Mouse (Mus musculus) midbrain, embryonic 16.5 days (tissue): ENCODE data around the gene Psip1. TPM values are rescaled to one million over a fixed set of nuclear protein-coding genes. Genes with fewer than 3 reads are reported as not detected.
A peak's percentile ranks its signal among the peaks of the same experiment; 100 is the strongest.
"Not testable (repeated sequence)": the region's sequence is repeated elsewhere in the genome, so short reads cannot be mapped to it uniquely, and the experiment has no call there.

ENCODE experiments used
- ATAC-seq: fragments of 200-750 bp; cut with Nextera tagmentation; 2 replicates; pipeline ENCODE4 v1.8.0; 2017; ENCODE audit warnings: moderate TSS enrichment
- H3K27ac ChIP-seq: fragments of 300-500 bp; sonication (generic); 2 replicates; pipeline ENCODE4 v1.5.1; 2014; ENCODE audit warnings: mild to moderate bottlenecking, low read length, mixed read lengths
- H3K27me3 ChIP-seq: fragments of 300-500 bp; sonication (generic); 2 replicates; pipeline ENCODE4 v1.6.1; 2014; ENCODE audit warnings: low read depth, low read length, mixed read lengths; ENCODE audit not compliant: control insufficient read depth, insufficient read depth
- H3K36me3 ChIP-seq: fragments of 300-500 bp; sonication (generic); 2 replicates; pipeline ENCODE4 v1.6.1; 2014; ENCODE audit warnings: mild to moderate bottlenecking, low read length, moderate library complexity, mixed read lengths; ENCODE audit not compliant: control insufficient read depth, insufficient read depth
- H3K4me1 ChIP-seq: fragments of 300-500 bp; sonication (generic); 2 replicates; pipeline ENCODE4 v1.6.1; 2014; ENCODE audit warnings: mild to moderate bottlenecking, low read length, mixed read lengths; ENCODE audit not compliant: control insufficient read depth, insufficient read depth
- H3K4me2 ChIP-seq: fragments of 300-500 bp; sonication (generic); 2 replicates; pipeline ENCODE4 v1.6.1; 2014; ENCODE audit warnings: mild to moderate bottlenecking, low read length, mixed read lengths
- H3K4me3 ChIP-seq: fragments of 300-500 bp; sonication (generic); 2 replicates; pipeline ENCODE4 v1.5.1; 2014; ENCODE audit warnings: low read depth, mild to moderate bottlenecking, low read length, moderate library complexity, mixed read lengths
- H3K9ac ChIP-seq: fragments of 300-500 bp; sonication (generic); 2 replicates; pipeline ENCODE4 v1.6.1; 2014; ENCODE audit warnings: low read depth, low read length, mixed read lengths
- H3K9me3 ChIP-seq: fragments of 300-500 bp; sonication (generic); replicated peaks from 2 replicates; pipeline ENCODE4 v1.6.1; 2014; ENCODE audit warnings: mild to moderate bottlenecking, low read length, mixed read lengths; ENCODE audit not compliant: control insufficient read depth, poor library complexity, severe bottlenecking
- WGBS: fragments of 180-500 bp; shearing (Covaris S2); extraction: QIAGEN DNeasy Blood & Tissue Kit; methylation state at CpG from one replicate; pipeline ENCODE4 v1.1.7; 2014; 5-methylcytosine and 5-hydroxymethylcytosine counted together
- polyA plus RNA-seq: library from polyadenylated mRNA; unstranded; fragments of >200 nt; fragmentation: Nextera tagmentation; extraction: Ambion mirVana; gene quantifications from 2 replicates; pipeline ENCODE4 v1.2.1, GENCODE M21; 2015

Psip1 gene
- polyA plus RNA-seq, 1 experiment from 2014 or later, result 284 TPM

- Histone ChIP-seq H3K27me3 (no peaks in the 10 kb centered on the region), H3K4me1 (no peaks in the 10 kb centered on the region), H3K36me3 (no peaks in the 10 kb centered on the region), H3K9ac (no peak overlapping the region), H3K9me3 (no peaks in the 10 kb centered on the region), H3K4me2 (no peak overlapping the region), H3K27ac (no peak overlapping the region), H3K4me3 (no peak overlapping the region)
- no peak for ATAC-seq
- WGBS, result 74% methylated on average over 2 of the region's 2 CpGs
Observed at GRCm38 (mm10) chr4:83512644-83513043, 26.4 kb upstream of the Psip1 start.

- Histone ChIP-seq H3K9ac (no peak overlapping the region), H3K4me2 (no peak overlapping the region), H3K36me3 (no peaks in the 10 kb centered on the region), H3K27me3 (no peaks in the 10 kb centered on the region), H3K27ac (no peak overlapping the region), H3K4me3 (no peak overlapping the region), H3K4me1 (no peaks in the 10 kb centered on the region), H3K9me3 (no peaks in the 10 kb centered on the region)
- ATAC-seq, result no peak
- WGBS, result 92% methylated on average over 3 of the region's 3 CpGs
Observed at GRCm38 (mm10) chr4:83512217-83512616, 26.0 kb upstream of the Psip1 start.

- WGBS, result 30% methylated on average over 8 of the region's 8 CpGs
- Histone ChIP-seq H3K27ac (no peak overlapping the region), H3K9me3 (no peaks in the 10 kb centered on the region), H3K27me3 (no peaks in the 10 kb centered on the region), H3K4me1 (no peaks in the 10 kb centered on the region), H3K4me2 (no peak overlapping the region), H3K9ac (no peak overlapping the region), H3K36me3 (no peaks in the 10 kb centered on the region), H3K4me3 (no peak overlapping the region)
- no peak for ATAC-seq
Observed at GRCm38 (mm10) chr4:83511083-83511482, 24.8 kb upstream of the Psip1 start.

- Histone ChIP-seq H3K9me3 (no peaks in the 10 kb centered on the region), H3K9ac (no peak overlapping the region), H3K27ac (no peak overlapping the region), H3K4me3 (no peak overlapping the region), H3K36me3 (no peaks in the 10 kb centered on the region), H3K4me2 (no peak overlapping the region), H3K27me3 (no peaks in the 10 kb centered on the region), H3K4me1 (no peaks in the 10 kb centered on the region)
- ATAC-seq, result no peak
- 39% methylated on average over 2 of the region's 2 CpGs for WGBS
Observed at GRCm38 (mm10) chr4:83509600-83509999, 23.3 kb upstream of the Psip1 start.

GRCm38 (mm10) chr4:83501037-83501430 lies 14.8 kb upstream of the Psip1 start:
- 0 out of 2 replicates have a peak overlapping the region, but pooled peaks have one; percentile 30 for H3K9ac ChIP-seq
- no peaks in the 10 kb centered on the region for H3K27me3 ChIP-seq
- H3K4me2 ChIP-seq, result peak overlapping the region; percentile 45
- H3K4me1 ChIP-seq, result no peaks in the 10 kb centered on the region
- peak overlapping the region; percentile 46 for H3K27ac ChIP-seq
- H3K4me3 ChIP-seq, result peak overlapping the region; percentile 34
- ATAC-seq, result peak; percentile 75
- no peaks in the 10 kb centered on the region for H3K36me3 ChIP-seq
- 35% methylated on average over 7 of the region's 7 CpGs for WGBS
- no peaks in the 10 kb centered on the region for H3K9me3 ChIP-seq

- Histone ChIP-seq H3K4me3 (peak overlapping the region; percentile 34), H3K4me1 (no peaks in the 10 kb centered on the region), H3K9me3 (no peaks in the 10 kb centered on the region), H3K9ac (peak overlapping the region; percentile 48; the same call in 1 of the 2 replicates), H3K27ac (peak overlapping the region; percentile 64), H3K4me2 (peak overlapping the region; percentile 45), H3K36me3 (no peaks in the 10 kb centered on the region), H3K27me3 (no peaks in the 10 kb centered on the region)
- ATAC-seq, result peak; percentile 89
- 4% methylated on average over 22 of the region's 22 CpGs for WGBS
Observed at GRCm38 (mm10) chr4:83500154-83501036, 14.1 kb upstream of the Psip1 start.

- not testable (repeated sequence) for H3K27me3 ChIP-seq, ATAC-seq, H3K27ac ChIP-seq, H3K4me3 ChIP-seq, H3K9me3 ChIP-seq, H3K9ac ChIP-seq, H3K4me1 ChIP-seq, H3K36me3 ChIP-seq, H3K4me2 ChIP-seq
- 90% methylated on average over 5 of the region's 5 CpGs for WGBS
Observed at GRCm38 (mm10) chr4:83497013-83497412, 10.8 kb upstream of the Psip1 start.

- no peaks in the 10 kb centered on the region for H3K27me3 ChIP-seq
- H3K4me3 ChIP-seq, result no peak overlapping the region
- no peak for ATAC-seq
- H3K9me3 ChIP-seq, result no peaks in the 10 kb centered on the region
- H3K36me3 ChIP-seq, result no peaks in the 10 kb centered on the region
- WGBS, result 90% methylated on average over 1 of the region's 1 CpGs
- no peaks in the 10 kb centered on the region for H3K4me1 ChIP-seq
- no peak overlapping the region for H3K4me2 ChIP-seq
- H3K27ac ChIP-seq, result no peak overlapping the region
- H3K9ac ChIP-seq, result no peak overlapping the region
Observed at GRCm38 (mm10) chr4:83493112-83493511, 6.9 kb upstream of the Psip1 start.

- no peak for ATAC-seq
- WGBS, result 36% methylated on average over 5 of the region's 5 CpGs
- H3K27me3 ChIP-seq, result no peaks in the 10 kb centered on the region
- H3K27ac ChIP-seq, result no peak overlapping the region
- H3K4me3 ChIP-seq, result no peak overlapping the region
- no peaks in the 10 kb centered on the region for H3K36me3 ChIP-seq
- peaks cover 15% of the 10 kb centered on the region for H3K4me1 ChIP-seq
- H3K4me2 ChIP-seq, result no peak overlapping the region
- no peak overlapping the region for H3K9ac ChIP-seq
- no peaks in the 10 kb centered on the region for H3K9me3 ChIP-seq
Observed at GRCm38 (mm10) chr4:83489121-83489520, 2.9 kb upstream of the Psip1 start.
